Mouse (Mus musculus) CH12.LX (cell line): ENCODE data around the gene Pms2.

Source experiments
- BHLHE40 ChIP-seq: IDR thresholded peaks from 2 replicates; pipeline ENCODE4 v1.6.1; 2011; ENCODE audit warnings: mild to moderate bottlenecking, low read depth, low read length, improper control_type of control experiment
- CHD2 ChIP-seq: IDR thresholded peaks from 2 replicates; pipeline ENCODE4 v1.6.1; 2011; ENCODE audit warnings: low read length, improper control_type of control experiment
- CTCF ChIP-seq, 2 experiments: IDR thresholded peaks in 1 of 2; conservative IDR thresholded peaks in 1 of 2; 2 replicates each; pipeline ENCODE4 v1.5.1; 2011 to 2012; ENCODE audit warnings: low read depth in 2 of 2, low read length in 2 of 2, improper control_type of control experiment in 1 of 2, inconsistent platforms in 1 of 2, mild to moderate bottlenecking in 1 of 2, moderate library complexity in 1 of 2
- E2F4 ChIP-seq: IDR thresholded peaks from 2 replicates; pipeline ENCODE4 v1.6.1; 2011; ENCODE audit warnings: low read depth, low read length, improper control_type of control experiment; ENCODE audit not compliant: insufficient replicate concordance
- EP300 ChIP-seq: IDR thresholded peaks from 2 replicates; pipeline ENCODE4 v1.6.1; 2011; ENCODE audit warnings: low read length, improper control_type of control experiment
- ETS1 ChIP-seq: conservative IDR thresholded peaks from 2 replicates; pipeline ENCODE4 v1.6.1; 2012; ENCODE audit warnings: low read depth, mild to moderate bottlenecking, inconsistent platforms, low read length, improper control_type of control experiment, moderate library complexity
- HCFC1 ChIP-seq: IDR thresholded peaks from 2 replicates; pipeline ENCODE4 v1.6.1; 2012; ENCODE audit warnings: low read depth, mild to moderate bottlenecking, inconsistent platforms, low read length, improper control_type of control experiment
- JUND ChIP-seq: conservative IDR thresholded peaks from 2 replicates; pipeline ENCODE4 v1.6.1; 2011; ENCODE audit warnings: low read depth, low read length, improper control_type of control experiment
- MAZ ChIP-seq: IDR thresholded peaks from 2 replicates; pipeline ENCODE4 v1.6.1; 2012; ENCODE audit warnings: low read depth, mild to moderate bottlenecking, inconsistent platforms, low read length, improper control_type of control experiment, moderate library complexity
- MXI1 ChIP-seq: IDR thresholded peaks from 2 replicates; pipeline ENCODE4 v1.6.1; 2011; ENCODE audit warnings: mild to moderate bottlenecking, low read depth, low read length, improper control_type of control experiment
- NRF1 ChIP-seq: IDR thresholded peaks from 2 replicates; pipeline ENCODE4 v1.6.1; 2014; ENCODE audit warnings: low read depth, mild to moderate bottlenecking, inconsistent platforms, low read length, improper control_type of control experiment, moderate library complexity
- POLR2AphosphoS2 ChIP-seq: IDR thresholded peaks from 2 replicates; pipeline ENCODE4 v1.6.1; 2011; ENCODE audit warnings: low read depth, low read length, improper control_type of control experiment
- TCF12 ChIP-seq: IDR thresholded peaks from 2 replicates; pipeline ENCODE4 v1.6.1; 2014; ENCODE audit warnings: low read depth, mild to moderate bottlenecking, inconsistent platforms, low read length, improper control_type of control experiment
- USF1 ChIP-seq: IDR thresholded peaks from 2 replicates; pipeline ENCODE4 v1.6.1; 2014; ENCODE audit warnings: low read depth, mild to moderate bottlenecking, inconsistent platforms, low read length, improper control_type of control experiment

GRCm38 (mm10) chr5:143924781-143925452 lies 15.2 kb downstream of the Pms2 start:
- TF ChIP-seq EP300 (no peak), TCF12 (no peak), CTCF (conservative IDR thresholded peaks at IDR 0.05 in 1 of 2, IDR thresholded peaks at IDR 0.05 in 1 of 2; ENCODE audit: low read depth in 2 of 2, low read length in 2 of 2) (no peak), MAZ (no peak), E2F4 (no peak), CHD2 (no peak), BHLHE40 (no peak), ETS1 (no peak), MXI1 (no peak), USF1 (no peak), JUND (no peak), POLR2AphosphoS2 (no peak), NRF1 (no peak), HCFC1 (no peak)
